ENCODE assay signal across 8 mouse cellular contexts in the genomic region with DNA sequence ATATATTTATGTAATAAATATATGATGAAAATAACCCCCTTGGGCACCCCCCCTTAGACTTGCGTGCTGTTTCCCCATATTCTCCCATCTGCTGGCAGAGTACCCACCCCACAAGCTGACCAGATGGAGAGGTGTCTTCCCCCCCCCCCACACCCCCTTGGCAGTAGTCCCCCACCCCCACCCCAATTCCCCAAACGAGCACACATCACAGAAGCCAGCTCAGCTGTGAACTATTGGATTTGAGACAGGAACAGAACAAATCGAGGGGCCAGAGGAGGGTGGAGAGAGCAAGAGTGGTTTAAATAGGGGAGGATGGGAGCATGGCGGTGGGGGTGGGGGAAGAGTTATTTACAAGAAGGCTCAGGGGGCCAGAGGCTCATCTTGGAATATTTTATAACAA. TPM values are rescaled to one million over a fixed set of nuclear protein-coding genes. Genes with fewer than 3 reads are reported as not detected.
A peak's percentile ranks its signal among the peaks of the same experiment; 100 is the strongest.
DNase-seq lines count a peak whose midpoint lies in the region; ATAC-seq and TF ChIP-seq lines count a peak whose summit lies in the region.

No protein-coding gene starts in this region.

- peak; percentile 35 to 44 for DNase-seq in right cerebral cortex, postnatal 10 days (ENCODE audit: low spot score in 2 of 2)
- no peak for DNase-seq in right cerebral cortex, postnatal 36 days (ENCODE audit: low spot score in 2 of 2)
- no peak for DNase-seq in stomach, postnatal 0 days (ENCODE audit: low spot score)
- DNase-seq in frontal cortex, postnatal 25 days (ENCODE audit: low spot score in 2 of 2), result no peak

- H3K4me3 ChIP-seq in erythroblast, embryonic 14.5 days (replicated peaks), result peak overlapping the region; percentile 63
- H3K4me3 ChIP-seq in liver, embryonic 12.5 days, result peak overlapping the region; percentile 60
- H3K4me3 ChIP-seq in stomach, postnatal 0 days (ENCODE audit: low read depth, low read length), result peak overlapping the region; percentile 18; the same call in 1 of the 2 replicates

- peak overlapping the region; percentile 78 for H3K4me2 ChIP-seq in liver, embryonic 12.5 days
- H3K4me2 ChIP-seq in stomach, postnatal 0 days (replicated peaks; ENCODE audit: low read depth), result peak overlapping the region; percentile 36

- no peak for TF ChIP-seq EP300 in stomach, postnatal 0 days (optimal IDR thresholded peaks at IDR 0.05)

- no peak for ATAC-seq in erythroblast, adult 5-6 weeks (replicated peaks; ENCODE audit: low FRiP score, poor library complexity, severe bottlenecking)
- ATAC-seq in liver, embryonic 12.5 days, result no peak
- no peak for ATAC-seq in stomach, postnatal 0 days (ENCODE audit: low FRiP score, low TSS enrichment)
- ATAC-seq in megakaryocyte progenitor cell, adult 5-6 weeks (replicated peaks; ENCODE audit: poor library complexity), result no peak

- no peaks in the 10 kb centered on the region for H3K9me3 ChIP-seq in erythroblast, embryonic 14.5 days (ENCODE audit: control insufficient read depth, low read length)
- no peaks in the 10 kb centered on the region for H3K9me3 ChIP-seq in liver, embryonic 12.5 days (replicated peaks)
- no peaks in the 10 kb centered on the region for H3K9me3 ChIP-seq in stomach, postnatal 0 days (ENCODE audit: control insufficient read depth, low read length)

- no peaks in the 10 kb centered on the region for H3K27me3 ChIP-seq in erythroblast, embryonic 14.5 days (ENCODE audit: control insufficient read depth)
- no peaks in the 10 kb centered on the region for H3K27me3 ChIP-seq in liver, embryonic 12.5 days (replicated peaks)
- no peaks in the 10 kb centered on the region for H3K27me3 ChIP-seq in stomach, postnatal 0 days (ENCODE audit: control insufficient read depth, insufficient read depth, low read length)

- peaks cover 91% of the 10 kb centered on the region for H3K4me1 ChIP-seq in erythroblast, embryonic 14.5 days (ENCODE audit: control insufficient read depth)
- H3K4me1 ChIP-seq in liver, embryonic 12.5 days, result peaks cover 96% of the 10 kb centered on the region
- H3K4me1 ChIP-seq in stomach, postnatal 0 days (replicated peaks; ENCODE audit: control insufficient read depth, insufficient read depth), result peaks cover 8% of the 10 kb centered on the region; the same call in 1 of the 2 replicates

- WGBS in liver, embryonic 12.5 days (ENCODE audit: insufficient replicate concordance), result 16% methylated on average over 4 of the region's 4 CpGs
- 20% methylated on average over 4 of the region's 4 CpGs for WGBS in stomach, postnatal 0 days

- TF ChIP-seq CTCF in stomach, postnatal 0 days (IDR thresholded peaks at IDR 0.05; ENCODE audit: low read depth), result no peak

- peak overlapping the region; percentile 94 for H3K27ac ChIP-seq in liver, embryonic 12.5 days
- H3K27ac ChIP-seq in stomach, postnatal 0 days (replicated peaks), result peak overlapping the region; percentile 88; the same call in 1 of the 2 replicates

- peaks cover 62% of the 10 kb centered on the region for H3K36me3 ChIP-seq in erythroblast, embryonic 14.5 days (ENCODE audit: control insufficient read depth)
- H3K36me3 ChIP-seq in liver, embryonic 12.5 days, result peaks cover 57% of the 10 kb centered on the region
- peaks cover 38% of the 10 kb centered on the region for H3K36me3 ChIP-seq in stomach, postnatal 0 days (ENCODE audit: control insufficient read depth, insufficient read depth, low read length)

- H3K9ac ChIP-seq in liver, embryonic 12.5 days, result peak overlapping the region; percentile 78
- H3K9ac ChIP-seq in stomach, postnatal 0 days (ENCODE audit: low read length), result peak overlapping the region; percentile 38; the same call in 1 of the 2 replicates

RNA-seq across cellular contexts. Expression of a gene that starts 7.4 kb away (rescaled TPM):
- 0.22 and 0.29 TPM in 2 replicates for polyA plus RNA-seq in erythroblast, embryonic 14.5 days (2012)
- not detected in 2 replicates for total RNA-seq in erythroblast, adult 5-6 weeks (2015; ENCODE audit: low replicate concordance)
- 0.26 and 0.42 TPM in 2 replicates for total RNA-seq in erythroblast, adult 5-6 weeks (2017; ENCODE audit: low replicate concordance)
- 1.3 and 1.4 TPM in 2 replicates for polyA plus RNA-seq in liver, embryonic 12.5 days (2016; fragmentation: Nextera tagmentation; extraction: Ambion mirVana)
- polyA plus RNA-seq in stomach, postnatal 0 days (2015; fragmentation: Nextera tagmentation; extraction: Ambion mirVana), result 7.5 and 7.9 TPM in 2 replicates
- 3.3 and 3.5 TPM in 2 replicates for total RNA-seq in megakaryocyte progenitor cell, adult 5-6 weeks (2015)
- total RNA-seq in megakaryocyte progenitor cell, adult 5-6 weeks (2017), result 0.47 and 0.87 TPM in 2 replicates

RNA-seq across cellular contexts. Expression of a gene that starts 27.3 kb away (rescaled TPM):
- 3.2 TPM in 2 replicates for polyA plus RNA-seq in erythroblast, embryonic 14.5 days (2012)
- 1.9 and 5.0 TPM in 2 replicates for total RNA-seq in erythroblast, adult 5-6 weeks (2015; ENCODE audit: low replicate concordance)
- total RNA-seq in erythroblast, adult 5-6 weeks (2017; ENCODE audit: low replicate concordance), result 4.3 and 8.1 TPM in 2 replicates
- 13.0 and 13.3 TPM in 2 replicates for polyA plus RNA-seq in liver, embryonic 12.5 days (2016; fragmentation: Nextera tagmentation; extraction: Ambion mirVana)
- polyA plus RNA-seq in stomach, postnatal 0 days (2015; fragmentation: Nextera tagmentation; extraction: Ambion mirVana), result 24.0 and 24.5 TPM in 2 replicates
- total RNA-seq in megakaryocyte progenitor cell, adult 5-6 weeks (2015), result 34.2 and 34.6 TPM in 2 replicates
- total RNA-seq in megakaryocyte progenitor cell, adult 5-6 weeks (2017), result 21.8 and 25.3 TPM in 2 replicates

RNA-seq across cellular contexts. Expression of a gene that starts 27.6 kb away (rescaled TPM):
- polyA plus RNA-seq in erythroblast, embryonic 14.5 days (2012), result 2.7 TPM in 2 replicates
- 30.3 and 42.7 TPM in 2 replicates for total RNA-seq in erythroblast, adult 5-6 weeks (2015; ENCODE audit: low replicate concordance)
- total RNA-seq in erythroblast, adult 5-6 weeks (2017; ENCODE audit: low replicate concordance), result 26.1 and 26.3 TPM in 2 replicates
- 11.5 and 11.7 TPM in 2 replicates for polyA plus RNA-seq in liver, embryonic 12.5 days (2016; fragmentation: Nextera tagmentation; extraction: Ambion mirVana)
- 11.3 and 13.8 TPM in 2 replicates for polyA plus RNA-seq in stomach, postnatal 0 days (2015; fragmentation: Nextera tagmentation; extraction: Ambion mirVana)
- 60.8 and 62.0 TPM in 2 replicates for total RNA-seq in megakaryocyte progenitor cell, adult 5-6 weeks (2015)
- total RNA-seq in megakaryocyte progenitor cell, adult 5-6 weeks (2017), result 76.3 and 99.9 TPM in 2 replicates

RNA-seq across cellular contexts. Expression of a gene that starts 37.0 kb away (rescaled TPM):
- polyA plus RNA-seq in erythroblast, embryonic 14.5 days (2012), result 2.6 and 3.3 TPM in 2 replicates
- total RNA-seq in erythroblast, adult 5-6 weeks (2015; ENCODE audit: low replicate concordance), result 20.0 and 23.6 TPM in 2 replicates
- 15.7 and 26.5 TPM in 2 replicates for total RNA-seq in erythroblast, adult 5-6 weeks (2017; ENCODE audit: low replicate concordance)
- 26.4 and 29.7 TPM in 2 replicates for polyA plus RNA-seq in liver, embryonic 12.5 days (2016; fragmentation: Nextera tagmentation; extraction: Ambion mirVana)
- polyA plus RNA-seq in stomach, postnatal 0 days (2015; fragmentation: Nextera tagmentation; extraction: Ambion mirVana), result 12.4 and 14.8 TPM in 2 replicates
- total RNA-seq in megakaryocyte progenitor cell, adult 5-6 weeks (2015), result 38.3 and 39.0 TPM in 2 replicates
- 18.3 and 31.7 TPM in 2 replicates for total RNA-seq in megakaryocyte progenitor cell, adult 5-6 weeks (2017)

RNA-seq across cellular contexts. Expression of a gene that starts 38.5 kb away (rescaled TPM):
- 13.2 and 14.4 TPM in 2 replicates for polyA plus RNA-seq in erythroblast, embryonic 14.5 days (2012)
- total RNA-seq in erythroblast, adult 5-6 weeks (2015; ENCODE audit: low replicate concordance), result 8.8 and 17.3 TPM in 2 replicates
- 10.3 and 17.6 TPM in 2 replicates for total RNA-seq in erythroblast, adult 5-6 weeks (2017; ENCODE audit: low replicate concordance)
- polyA plus RNA-seq in liver, embryonic 12.5 days (2016; fragmentation: Nextera tagmentation; extraction: Ambion mirVana), result 42.0 and 43.7 TPM in 2 replicates
- polyA plus RNA-seq in stomach, postnatal 0 days (2015; fragmentation: Nextera tagmentation; extraction: Ambion mirVana), result 16.5 and 18.7 TPM in 2 replicates
- total RNA-seq in megakaryocyte progenitor cell, adult 5-6 weeks (2015), result 28.7 and 30.9 TPM in 2 replicates
- total RNA-seq in megakaryocyte progenitor cell, adult 5-6 weeks (2017), result 36.2 and 46.3 TPM in 2 replicates

Comparison
In these comparisons a context has a peak if more than half of its experiments do, and no peak if none do; other contexts are left out.
1. DNase-seq: peak in right cerebral cortex, postnatal 10 days (2 of 2); none in right cerebral cortex, postnatal 36 days (0 of 2), stomach, postnatal 0 days (single experiment) and frontal cortex, postnatal 25 days (0 of 2).
2. Peak in every context shown above with its lines, with median percentiles within 50 percentile points of each other: H3K4me3 ChIP-seq.